Mouse (Mus musculus) frontal cortex, postnatal 10 days (tissue): ENCODE results near the gene Usp9x.

Experiments used
- DNase-seq, 2 experiments: peaks; one replicate each; pipeline ENCODE4 v3.0.0; 2022; ENCODE audit warnings: low spot score in 2 of 2, mixed read lengths in 1 of 2

Gene Usp9x

DNA sequence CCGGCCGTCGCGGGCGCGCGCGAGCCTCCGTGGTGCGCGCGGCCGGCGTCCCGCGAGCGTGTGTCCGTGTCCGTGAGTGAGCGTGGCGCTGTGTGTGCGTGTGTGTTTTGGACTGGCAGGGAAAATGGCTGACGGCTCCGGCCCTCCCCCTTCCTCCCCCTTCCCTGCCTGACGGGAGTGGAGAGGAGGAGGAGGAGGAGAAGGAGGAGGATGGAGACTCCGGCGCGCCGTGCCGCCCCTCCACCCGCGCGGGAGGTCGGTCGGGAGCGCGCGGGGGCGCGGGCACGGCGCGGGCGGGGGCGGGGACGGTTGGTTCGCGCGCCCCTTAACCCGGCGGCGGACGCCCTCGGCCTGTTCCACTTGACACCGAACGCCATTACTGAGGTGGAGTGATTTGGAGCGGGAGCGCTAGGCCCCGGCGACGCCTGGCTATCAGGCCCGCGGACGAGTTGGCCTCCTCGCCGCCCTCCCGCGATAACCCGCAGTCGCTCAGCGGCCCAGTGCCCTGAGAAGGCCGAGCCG, 1.2 kb downstream of the Usp9x start:
- DNase-seq = peak; percentile 69

DNA sequence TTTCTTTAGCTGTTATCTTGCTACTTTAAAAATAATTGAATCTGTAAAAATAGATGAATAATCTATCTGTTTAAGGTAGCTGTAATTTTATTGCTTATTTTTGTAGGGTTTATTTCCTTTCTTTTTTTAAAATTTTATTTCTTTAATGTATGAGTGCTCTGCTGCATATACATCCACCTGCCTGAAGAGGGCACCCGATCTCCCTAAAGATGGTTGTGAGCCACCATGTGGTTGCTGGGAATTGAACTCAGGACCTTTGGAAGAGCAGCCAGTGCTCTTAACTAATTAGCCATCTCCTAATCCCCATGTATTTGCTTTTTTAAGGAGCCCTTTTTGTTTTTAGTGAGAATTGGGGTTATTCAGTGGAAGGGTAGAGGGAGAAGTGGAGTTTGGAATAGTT, 14.3 kb downstream of the Usp9x start:
- no peak for DNase-seq

DNA sequence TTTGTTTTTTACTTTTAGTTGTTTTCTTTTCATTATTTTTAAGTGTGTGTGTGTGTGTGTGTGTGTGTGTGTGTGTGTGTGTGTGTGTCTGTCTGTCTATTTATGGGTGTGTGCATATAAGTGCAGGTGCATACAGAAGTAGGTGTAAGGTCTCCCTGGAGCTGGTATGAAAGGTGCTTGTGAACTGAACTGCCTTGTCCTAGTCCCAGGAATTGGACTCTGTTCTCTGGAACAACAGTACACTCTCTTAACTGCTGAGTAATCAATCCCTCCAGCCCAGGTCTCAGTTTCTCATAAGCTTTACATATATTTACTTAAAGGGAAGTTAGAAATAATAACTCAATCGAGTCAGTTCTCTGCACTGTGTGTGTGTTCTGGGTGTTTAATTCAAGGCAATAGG, 25.7 kb downstream of the Usp9x start:
- no peak for DNase-seq

DNA sequence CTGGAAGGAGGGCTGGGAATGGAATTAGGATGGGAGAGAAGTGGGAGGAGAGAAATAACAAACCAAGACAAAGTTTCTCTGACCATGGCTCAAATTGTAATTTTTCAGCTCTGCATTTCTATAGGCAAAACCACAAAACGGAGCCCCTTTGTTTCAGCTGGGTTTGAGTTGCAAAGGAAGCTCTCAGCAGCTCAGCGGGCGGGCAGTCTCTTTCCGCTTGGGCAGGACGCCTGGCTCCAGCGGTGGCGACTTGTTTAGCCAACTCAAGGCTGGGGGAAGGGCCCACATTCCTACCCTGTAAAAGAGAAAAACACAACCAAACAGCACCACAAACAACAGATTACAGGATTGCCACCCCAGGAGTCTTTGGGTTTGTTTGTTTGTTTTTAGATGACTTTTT, 135.2 kb downstream of the Usp9x start:
- DNase-seq = no peak

DNA sequence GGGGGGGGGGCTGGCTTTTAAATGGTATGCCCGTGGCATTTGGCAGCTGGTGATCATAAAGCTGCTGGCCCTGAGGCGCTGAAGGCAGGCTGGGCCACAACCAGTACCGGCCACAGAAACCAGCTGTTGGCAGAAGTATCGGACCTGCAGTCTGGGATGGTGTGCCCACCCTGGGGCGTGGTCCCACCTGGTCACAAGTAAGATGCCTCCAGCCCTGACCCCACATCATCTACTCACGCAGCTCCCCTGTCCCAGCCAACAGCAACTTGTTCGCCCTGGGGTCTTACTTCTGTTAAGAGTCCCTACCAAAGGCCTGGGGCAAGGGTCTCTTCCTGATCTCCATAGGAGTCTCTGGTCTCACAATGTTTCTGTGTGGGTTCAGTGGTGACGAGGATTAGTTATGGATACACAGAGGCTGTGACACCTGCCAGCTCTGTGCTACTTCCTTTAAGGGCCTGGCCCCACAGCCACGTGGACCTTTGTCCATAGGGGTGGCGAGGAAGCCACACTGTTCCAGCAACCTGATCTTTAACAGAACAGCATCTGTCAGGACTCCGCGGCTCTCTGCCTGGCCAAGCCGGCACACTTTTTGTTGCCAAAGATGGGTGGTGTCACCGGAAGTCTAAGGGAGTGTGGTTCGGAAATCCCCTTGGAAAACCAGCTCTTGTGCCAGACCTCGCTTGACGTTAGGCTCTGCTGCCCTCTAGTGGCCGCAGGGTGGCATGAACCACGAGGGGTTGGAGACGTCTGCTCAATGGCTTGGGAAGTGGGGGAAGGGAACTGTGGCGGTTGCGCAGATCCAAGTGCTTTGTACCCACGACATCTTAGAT, 136.4 kb downstream of the Usp9x start:
- DNase-seq = peak; percentile 81 to 88

DNA sequence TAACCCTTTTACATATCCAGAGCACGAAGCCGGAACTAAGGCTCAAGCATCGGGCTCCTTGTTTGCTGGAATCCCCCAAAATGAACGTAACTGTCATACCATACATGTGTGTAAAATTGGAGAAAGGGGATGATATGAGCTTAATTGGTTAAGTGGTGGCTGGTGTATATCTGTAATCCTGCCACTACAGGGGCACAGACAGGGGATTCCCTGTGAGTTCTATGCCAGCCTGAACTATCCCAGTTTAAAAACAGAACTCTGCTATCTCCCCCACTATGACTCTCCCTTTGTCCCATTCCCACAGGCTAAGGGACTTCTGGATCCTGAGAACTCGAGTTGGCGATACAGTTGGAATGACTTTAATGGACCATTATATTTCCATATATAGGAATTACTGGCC, 137.1 kb downstream of the Usp9x start:
- no peak for DNase-seq

DNA sequence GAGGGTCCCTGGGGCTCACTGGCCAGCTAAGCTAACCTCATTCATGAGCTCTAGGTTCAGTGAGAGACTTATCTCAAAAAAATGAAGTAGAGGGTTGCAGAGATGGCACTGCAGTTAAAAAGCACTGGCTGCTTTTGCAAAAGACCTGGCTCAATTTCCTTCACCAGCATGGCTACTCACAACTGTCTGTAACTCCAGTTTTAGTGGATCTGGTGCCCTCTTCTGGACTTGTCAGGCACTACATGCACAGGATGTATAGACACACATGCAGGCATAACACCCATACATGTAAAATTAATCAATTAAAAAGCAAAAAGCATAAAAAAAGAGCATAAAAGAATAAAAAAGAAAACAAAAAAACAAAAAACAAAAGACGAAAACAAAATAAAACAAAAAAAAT, 143.0 kb downstream of the Usp9x start:
- DNase-seq = no peak
